Comparison of ENCODE assay signal across 16 mouse cellular contexts in genomic region chr2:124101201-124101517, GRCm38 (mm10). TPM values are rescaled to one million over a fixed set of nuclear protein-coding genes. Genes with fewer than 3 reads are reported as not detected.
DNase-seq lines count a peak whose midpoint lies in the region; ATAC-seq and TF ChIP-seq lines count a peak whose summit lies in the region.
"Had no signal": no experiment of that assay in that cellular context is flagged by ENCODE, and none has a peak within 500 bp of the region (broad histone marks: within the 10 kb centered on the region; RNA-seq: fewer than 3 reads in every experiment).

No protein-coding gene starts in this region.

- H3K4me1 ChIP-seq in forebrain, embryonic 12.5 days: 0 out of 2 replicates have a peak, but pooled peaks cover 2% of the 10 kb centered on the region
- 0 out of 2 replicates have a peak, but pooled peaks cover 2% of the 10 kb centered on the region for H3K4me1 ChIP-seq in forebrain, embryonic 11.5 days (replicated peaks; ENCODE audit: control insufficient read depth, insufficient read depth, low read length)
- H3K4me1 ChIP-seq in hindbrain, embryonic 13.5 days (replicated peaks): peaks cover 5% of the 10 kb centered on the region; the same call in 1 of the 2 replicates
- no peaks in the 10 kb centered on the region for H3K4me1 ChIP-seq in hindbrain, embryonic 10.5 days (replicated peaks)
- peaks cover 10% of the 10 kb centered on the region for H3K4me1 ChIP-seq in lung, embryonic 16.5 days (replicated peaks; ENCODE audit: control insufficient read depth, insufficient read depth, low read length)
- H3K4me1 ChIP-seq in stomach, embryonic 14.5 days (ENCODE audit: control insufficient read depth, insufficient read depth, low read length): no peaks in the 10 kb centered on the region
- no peaks in the 10 kb centered on the region for H3K4me1 ChIP-seq in stomach, postnatal 0 days (replicated peaks; ENCODE audit: control insufficient read depth, insufficient read depth)
- H3K4me1 ChIP-seq: heart, embryonic 12.5 days; limb, embryonic 10.5 days; limb, embryonic 15.5 days; liver, embryonic 13.5 days had no signal

- TF ChIP-seq CTCF in stomach, postnatal 0 days (IDR thresholded peaks at IDR 0.05; ENCODE audit: low read depth): no peak

- H3K9ac ChIP-seq in forebrain, embryonic 12.5 days: no peak overlapping the region
- no peak overlapping the region for H3K9ac ChIP-seq in forebrain, embryonic 11.5 days (ENCODE audit: low read length)
- H3K9ac ChIP-seq in hindbrain, embryonic 13.5 days: no peak overlapping the region
- no peak overlapping the region for H3K9ac ChIP-seq in lung, embryonic 16.5 days (ENCODE audit: low read length)
- no peak overlapping the region for H3K9ac ChIP-seq in stomach, embryonic 14.5 days (replicated peaks; ENCODE audit: low read depth, low read length)
- no peak overlapping the region for H3K9ac ChIP-seq in stomach, postnatal 0 days (ENCODE audit: low read length)
- H3K9ac ChIP-seq: heart, embryonic 12.5 days; limb, embryonic 15.5 days; liver, embryonic 13.5 days had no signal

- no peak for DNase-seq in forebrain, embryonic 11.5 days (ENCODE audit: low spot score)
- DNase-seq in hindbrain, embryonic 10.5 days (ENCODE audit: low spot score): no peak
- DNase-seq in lung, postnatal 36 days: no peak
- no peak for DNase-seq in stomach, postnatal 0 days (ENCODE audit: low spot score)
- DNase-seq: liver, embryonic 13.5 days had no signal

- H3K27ac ChIP-seq in forebrain, embryonic 12.5 days: no peak overlapping the region
- no peak overlapping the region for H3K27ac ChIP-seq in forebrain, embryonic 11.5 days (ENCODE audit: low read depth, low read length)
- H3K27ac ChIP-seq in hindbrain, embryonic 13.5 days: no peak overlapping the region
- no peak overlapping the region for H3K27ac ChIP-seq in hindbrain, embryonic 10.5 days
- H3K27ac ChIP-seq in lung, embryonic 16.5 days (ENCODE audit: low read length): no peak overlapping the region
- no peak overlapping the region for H3K27ac ChIP-seq in stomach, embryonic 14.5 days (ENCODE audit: low read length)
- H3K27ac ChIP-seq in stomach, postnatal 0 days (replicated peaks): no peak overlapping the region
- H3K27ac ChIP-seq: kidney, postnatal 0 days; limb, embryonic 10.5 days; limb, embryonic 15.5 days; liver, embryonic 13.5 days; neural tube, embryonic 13.5 days had no signal

- H3K4me3 ChIP-seq in forebrain, embryonic 12.5 days (replicated peaks): no peak overlapping the region
- H3K4me3 ChIP-seq in forebrain, embryonic 11.5 days (ENCODE audit: low read depth, low read length): no peak overlapping the region
- H3K4me3 ChIP-seq in hindbrain, embryonic 13.5 days: no peak overlapping the region
- no peak overlapping the region for H3K4me3 ChIP-seq in hindbrain, embryonic 10.5 days
- no peak overlapping the region for H3K4me3 ChIP-seq in lung, embryonic 16.5 days (ENCODE audit: low read length)
- H3K4me3 ChIP-seq in stomach, embryonic 14.5 days (ENCODE audit: low read depth, low read length): no peak overlapping the region
- no peak overlapping the region for H3K4me3 ChIP-seq in stomach, postnatal 0 days (ENCODE audit: low read depth, low read length)
- H3K4me3 ChIP-seq: heart, embryonic 12.5 days; limb, embryonic 10.5 days; limb, embryonic 15.5 days; liver, embryonic 13.5 days; myocyte; neural tube, embryonic 13.5 days had no signal

- H3K9me3 ChIP-seq in forebrain, embryonic 12.5 days: no peaks in the 10 kb centered on the region
- no peaks in the 10 kb centered on the region for H3K9me3 ChIP-seq in forebrain, embryonic 11.5 days (ENCODE audit: control insufficient read depth, low read length)
- H3K9me3 ChIP-seq in hindbrain, embryonic 13.5 days: no peaks in the 10 kb centered on the region
- H3K9me3 ChIP-seq in hindbrain, embryonic 10.5 days: no peaks in the 10 kb centered on the region
- no peaks in the 10 kb centered on the region for H3K9me3 ChIP-seq in lung, embryonic 16.5 days (ENCODE audit: control insufficient read depth, low read length)
- no peaks in the 10 kb centered on the region for H3K9me3 ChIP-seq in stomach, embryonic 14.5 days (ENCODE audit: control insufficient read depth, low read depth, low read length)
- no peaks in the 10 kb centered on the region for H3K9me3 ChIP-seq in stomach, postnatal 0 days (ENCODE audit: control insufficient read depth, low read length)
- H3K9me3 ChIP-seq: heart, embryonic 12.5 days; limb, embryonic 10.5 days; limb, embryonic 15.5 days; liver, embryonic 13.5 days; neural tube, embryonic 13.5 days had no signal

- peak; percentile 51; the same call in 1 of the 2 replicates for ATAC-seq in forebrain, embryonic 12.5 days (ENCODE audit: low FRiP score)
- ATAC-seq in forebrain, embryonic 11.5 days (replicated peaks; ENCODE audit: low FRiP score): no peak; the same call in 1 of the 2 replicates
- ATAC-seq in hindbrain, embryonic 13.5 days (ENCODE audit: low FRiP score): peak; percentile 52; the same call in 1 of the 2 replicates
- ATAC-seq in lung, embryonic 16.5 days (ENCODE audit: low read depth): peak; percentile 23
- peak; percentile 28; the same call in 1 of the 2 replicates for ATAC-seq in stomach, embryonic 14.5 days (ENCODE audit: insufficient number of reproducible peaks, insufficient read depth, low FRiP score, low read depth)
- ATAC-seq in stomach, postnatal 0 days (ENCODE audit: low FRiP score, low TSS enrichment): no peak

- H3K36me3 ChIP-seq in forebrain, embryonic 12.5 days (replicated peaks): no peaks in the 10 kb centered on the region
- H3K36me3 ChIP-seq in forebrain, embryonic 11.5 days (ENCODE audit: control insufficient read depth, insufficient read depth, low read length): no peaks in the 10 kb centered on the region
- no peaks in the 10 kb centered on the region for H3K36me3 ChIP-seq in hindbrain, embryonic 13.5 days
- H3K36me3 ChIP-seq in hindbrain, embryonic 10.5 days: no peaks in the 10 kb centered on the region
- H3K36me3 ChIP-seq in lung, embryonic 16.5 days (ENCODE audit: control insufficient read depth, insufficient read depth, low read length): no peaks in the 10 kb centered on the region
- no peaks in the 10 kb centered on the region for H3K36me3 ChIP-seq in stomach, embryonic 14.5 days (ENCODE audit: control insufficient read depth, insufficient read depth, low read length)
- H3K36me3 ChIP-seq in stomach, postnatal 0 days (ENCODE audit: control insufficient read depth, insufficient read depth, low read length): no peaks in the 10 kb centered on the region
- H3K36me3 ChIP-seq: G1E; heart, embryonic 12.5 days; limb, embryonic 10.5 days; limb, embryonic 15.5 days; liver, embryonic 13.5 days; neural tube, embryonic 13.5 days had no signal

- no peak overlapping the region for H3K4me2 ChIP-seq in forebrain, embryonic 12.5 days
- no peak overlapping the region for H3K4me2 ChIP-seq in forebrain, embryonic 11.5 days (ENCODE audit: low read depth, low read length, severe bottlenecking)
- H3K4me2 ChIP-seq in hindbrain, embryonic 13.5 days: no peak overlapping the region
- H3K4me2 ChIP-seq in lung, embryonic 16.5 days (ENCODE audit: low read depth, low read length): no peak overlapping the region
- no peak overlapping the region for H3K4me2 ChIP-seq in stomach, embryonic 14.5 days (replicated peaks; ENCODE audit: low read depth, low read length)
- no peak overlapping the region for H3K4me2 ChIP-seq in stomach, postnatal 0 days (replicated peaks; ENCODE audit: low read depth)
- H3K4me2 ChIP-seq: heart, embryonic 12.5 days; limb, embryonic 15.5 days; liver, embryonic 13.5 days; neural tube, embryonic 13.5 days had no signal

- no peaks in the 10 kb centered on the region; the same call in 1 of the 2 replicates for H3K27me3 ChIP-seq in forebrain, embryonic 12.5 days
- H3K27me3 ChIP-seq in forebrain, embryonic 11.5 days (ENCODE audit: control insufficient read depth, insufficient read depth, low read length): no peaks in the 10 kb centered on the region
- no peaks in the 10 kb centered on the region for H3K27me3 ChIP-seq in hindbrain, embryonic 13.5 days
- H3K27me3 ChIP-seq in hindbrain, embryonic 10.5 days (ENCODE audit: insufficient read depth, poor library complexity, severe bottlenecking): no peaks in the 10 kb centered on the region
- no peaks in the 10 kb centered on the region for H3K27me3 ChIP-seq in lung, embryonic 16.5 days (ENCODE audit: control insufficient read depth, insufficient read depth, low read depth, low read length)
- H3K27me3 ChIP-seq in stomach, embryonic 14.5 days (ENCODE audit: control insufficient read depth, insufficient read depth, low read length): no peaks in the 10 kb centered on the region
- no peaks in the 10 kb centered on the region for H3K27me3 ChIP-seq in stomach, postnatal 0 days (ENCODE audit: control insufficient read depth, insufficient read depth, low read length)
- H3K27me3 ChIP-seq: heart, embryonic 12.5 days; limb, embryonic 15.5 days; liver, embryonic 13.5 days; neural tube, embryonic 13.5 days had no signal

- TF ChIP-seq EP300 in stomach, postnatal 0 days (optimal IDR thresholded peaks at IDR 0.05): no peak

RNA-seq across cellular contexts. Expression of gene Sema6d, which starts 11.4 kb away (rescaled TPM):
- 19.1 and 19.8 TPM in 2 replicates for polyA plus RNA-seq in forebrain, embryonic 12.5 days (2016; fragmentation: Nextera tagmentation; extraction: Ambion mirVana)
- 8.7 and 9.8 TPM in 2 replicates for polyA plus RNA-seq in forebrain, embryonic 11.5 days (2014; fragmentation: Nextera tagmentation; extraction: Ambion mirVana)
- 33.7 and 35.6 TPM in 2 replicates for polyA plus RNA-seq in hindbrain, embryonic 13.5 days (2015; fragmentation: Nextera tagmentation; extraction: Ambion mirVana)
- 10.6 and 15.4 TPM in 2 replicates for polyA plus RNA-seq in hindbrain, embryonic 10.5 days (2016; fragmentation: Nextera tagmentation; extraction: Ambion mirVana)
- polyA plus RNA-seq in lung, embryonic 16.5 days (2015; fragmentation: Nextera tagmentation; extraction: Ambion mirVana): 18.1 and 19.0 TPM in 2 replicates
- polyA plus RNA-seq in stomach, embryonic 14.5 days (2014; fragmentation: Nextera tagmentation; extraction: Ambion mirVana): 16.0 and 18.2 TPM in 2 replicates
- 2.1 and 2.2 TPM in 2 replicates for polyA plus RNA-seq in stomach, postnatal 0 days (2015; fragmentation: Nextera tagmentation; extraction: Ambion mirVana)
- polyA plus RNA-seq: G1E had no signal

Comparison
In these comparisons a context has a peak if more than half of its experiments do, and no peak if none do; other contexts are left out.
1. ATAC-seq: peak in forebrain, embryonic 12.5 days (single experiment), hindbrain, embryonic 13.5 days (single experiment), lung, embryonic 16.5 days (single experiment) and stomach, embryonic 14.5 days (single experiment); none in forebrain, embryonic 11.5 days (single experiment) and stomach, postnatal 0 days (single experiment).